Mouse (Mus musculus): ENCODE data around the gene Tlr4. TPM values are rescaled to one million over a fixed set of nuclear protein-coding genes. Genes with fewer than 3 reads are reported as not detected.
A peak's percentile ranks its signal among the peaks of the same experiment; 100 is the strongest.

Gene Tlr4
- 1 to 10 TPM; 2.1 to 2.4 TPM for total RNA-seq (2021)

GRCm38 (mm10) chr4:66827463-66828162 lies at the start of gene Tlr4:
Gene Tlr4 (plus strand): TSS chr4:66827584.
- DNase-seq (ENCODE audit: low spot score in 2 of 2), result peak; percentile 13 to 33
- intact Hi-C loops (cut with DNase I), result no loop called here

DNA sequence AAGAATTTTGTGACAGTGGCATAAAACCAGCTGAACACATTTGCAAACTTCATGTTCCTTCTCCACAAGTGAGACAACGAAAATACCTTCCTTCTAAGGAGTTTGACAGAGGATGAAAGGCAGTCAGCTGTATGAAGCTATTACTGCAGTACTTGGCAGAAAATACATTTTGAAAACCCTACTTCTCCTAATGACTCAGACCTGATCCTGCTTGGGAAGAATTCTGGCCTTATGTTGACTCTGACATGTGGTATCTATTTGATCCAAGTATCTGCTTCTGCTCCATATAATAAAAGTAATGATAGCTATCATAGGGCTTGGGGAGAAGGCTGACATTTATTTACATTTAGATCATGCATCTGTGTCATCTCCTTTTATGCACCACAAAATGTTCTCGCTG lies 33.1 kb upstream of the Tlr4 start:
- DNase-seq (ENCODE audit: low spot score in 2 of 2), result no peak
- intact Hi-C loops (cut with DNase I), result no loop called here

DNA sequence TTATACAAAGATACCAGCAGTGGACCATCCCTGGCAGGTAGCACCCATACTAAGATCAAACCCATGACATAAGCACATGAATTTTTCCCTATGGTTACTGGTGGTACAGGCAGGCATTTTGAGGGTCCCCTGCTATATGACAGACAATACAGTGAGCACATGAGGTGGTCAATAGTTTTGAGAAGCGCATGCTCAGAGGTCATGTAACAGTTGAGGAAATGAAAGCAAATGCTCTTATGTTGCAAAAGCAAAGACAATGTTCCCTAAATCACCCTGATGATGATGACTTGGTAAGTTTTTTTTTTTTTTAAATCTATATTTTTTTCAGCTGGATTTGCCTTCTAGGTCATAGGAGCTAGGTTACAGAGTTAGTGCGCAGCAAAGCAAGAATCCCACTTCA lies 30.7 kb upstream of the Tlr4 start:
- intact Hi-C loops (cut with DNase I), result no loop called here

DNA sequence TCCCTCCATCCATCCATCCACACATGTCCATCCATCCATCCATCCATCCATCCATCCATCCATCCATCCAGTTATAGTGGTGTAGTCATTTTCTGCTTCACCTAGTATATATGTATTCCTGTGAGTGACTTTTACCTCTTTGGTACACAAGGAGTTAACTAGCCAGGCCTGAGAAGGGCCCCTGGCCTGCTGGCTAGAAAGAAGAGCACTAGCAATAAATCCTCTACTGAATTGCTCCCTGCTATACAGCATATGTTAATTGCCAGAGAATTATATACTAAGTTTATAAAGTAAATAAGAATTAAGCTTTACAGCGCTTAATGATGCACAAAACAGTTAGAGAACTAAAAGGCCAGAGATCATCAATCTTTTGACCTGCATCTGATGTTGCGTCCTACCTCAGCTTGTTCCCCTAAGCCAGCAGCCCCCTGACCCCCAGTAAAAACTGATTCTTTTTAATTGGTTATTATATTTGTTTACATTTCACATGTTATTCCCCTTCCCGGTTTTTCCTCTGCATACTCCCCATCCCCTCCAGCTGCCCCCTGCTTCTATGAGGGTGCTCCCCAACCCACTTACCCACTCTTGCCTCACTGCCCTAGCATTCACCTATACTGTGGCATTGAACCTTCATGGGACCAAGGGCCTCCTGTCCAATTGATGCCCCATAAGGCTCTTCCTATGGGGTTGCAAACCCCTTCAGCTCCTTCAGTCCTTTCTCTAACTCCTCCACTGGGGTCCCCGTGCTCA lies 22.7 kb upstream of the Tlr4 start:
- intact Hi-C loops (cut with DNase I), result no loop called here
- DNase-seq (ENCODE audit: low spot score in 2 of 2), result no peak

More for the DNA sequence above, 30.7 kb upstream of the Tlr4 start:
- no peak for DNase-seq (ENCODE audit: low spot score in 2 of 2)

DNA sequence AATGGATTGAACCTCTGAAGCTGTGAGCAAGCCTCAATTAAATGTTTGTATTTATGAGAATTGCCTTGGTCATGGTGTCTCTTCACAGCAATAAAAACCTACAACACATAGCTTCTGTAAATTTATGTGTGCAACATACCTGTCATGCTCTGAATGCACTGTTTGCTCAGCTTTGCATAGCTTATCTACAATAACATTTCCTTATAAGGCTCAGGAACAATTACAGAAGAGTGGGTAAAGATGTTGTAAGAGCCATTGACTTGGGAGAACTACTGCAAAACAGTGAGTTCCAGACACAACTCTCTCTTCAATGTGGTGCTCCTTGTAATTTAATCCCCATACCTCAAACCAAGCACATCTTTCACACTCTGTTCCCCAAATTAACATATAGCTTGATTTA lies 21.6 kb upstream of the Tlr4 start:
- no peak for DNase-seq (ENCODE audit: low spot score in 2 of 2)
- intact Hi-C loops (cut with DNase I), result no loop called here

DNA sequence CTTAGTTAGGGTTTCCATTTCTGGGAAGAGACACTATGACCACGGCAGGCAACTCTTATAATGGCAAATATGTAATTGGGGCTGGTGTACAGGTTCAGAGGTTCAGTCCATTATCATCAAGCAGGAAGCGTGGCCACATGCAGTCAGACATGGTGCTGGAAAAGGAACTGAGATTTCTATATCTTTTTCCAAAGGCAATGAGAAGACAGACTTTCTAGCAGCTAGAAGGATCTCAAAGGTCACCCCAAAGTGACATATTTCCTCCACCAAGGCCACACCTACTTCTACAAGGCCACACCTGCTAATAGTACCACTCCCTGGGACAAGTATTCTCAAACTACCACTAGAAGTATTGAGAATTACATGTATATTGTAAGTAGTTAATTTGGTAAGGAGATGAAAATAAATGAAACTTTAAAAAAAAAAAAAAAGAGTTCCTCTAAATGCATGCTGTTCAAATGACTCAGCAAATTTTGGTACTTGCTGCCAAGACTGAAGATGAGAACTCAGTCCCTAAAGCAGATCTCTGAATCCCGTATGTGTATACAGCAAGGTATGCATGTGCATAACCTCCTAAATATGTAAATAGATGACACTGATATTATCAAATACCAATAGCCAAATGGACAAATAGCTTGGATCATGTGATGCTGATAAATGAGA lies 10.9 kb upstream of the Tlr4 start:
- intact Hi-C loops (cut with DNase I), result no loop called here
- DNase-seq (ENCODE audit: low spot score in 2 of 2), result no peak

- no peak for DNase-seq (ENCODE audit: low spot score in 2 of 2)
- intact Hi-C loops (cut with DNase I), result no loop called here
Measured at GRCm38 (mm10) chr4:66821171-66821570, 6.2 kb upstream of the Tlr4 start.

DNA sequence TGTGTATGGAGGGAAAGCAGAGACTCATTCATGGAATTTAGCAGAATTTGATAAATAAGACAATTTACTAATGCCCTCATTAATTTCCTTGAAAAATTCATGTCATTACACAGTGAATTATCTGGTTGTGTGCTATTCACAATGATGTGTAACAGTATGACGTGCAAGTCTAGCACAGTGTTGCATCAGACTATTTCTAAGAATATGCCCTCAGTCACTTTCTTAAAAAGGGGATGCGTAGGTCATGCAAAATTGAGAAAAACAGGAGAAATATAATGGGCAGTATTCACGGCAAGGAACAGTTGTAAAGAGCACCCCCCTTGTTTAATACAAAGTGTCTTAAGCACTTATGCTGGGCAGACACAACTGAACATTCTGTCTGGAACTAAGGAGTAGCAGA lies 5.6 kb upstream of the Tlr4 start:
- intact Hi-C loops (cut with DNase I), result no loop called here
- DNase-seq (ENCODE audit: low spot score in 2 of 2), result no peak

DNA sequence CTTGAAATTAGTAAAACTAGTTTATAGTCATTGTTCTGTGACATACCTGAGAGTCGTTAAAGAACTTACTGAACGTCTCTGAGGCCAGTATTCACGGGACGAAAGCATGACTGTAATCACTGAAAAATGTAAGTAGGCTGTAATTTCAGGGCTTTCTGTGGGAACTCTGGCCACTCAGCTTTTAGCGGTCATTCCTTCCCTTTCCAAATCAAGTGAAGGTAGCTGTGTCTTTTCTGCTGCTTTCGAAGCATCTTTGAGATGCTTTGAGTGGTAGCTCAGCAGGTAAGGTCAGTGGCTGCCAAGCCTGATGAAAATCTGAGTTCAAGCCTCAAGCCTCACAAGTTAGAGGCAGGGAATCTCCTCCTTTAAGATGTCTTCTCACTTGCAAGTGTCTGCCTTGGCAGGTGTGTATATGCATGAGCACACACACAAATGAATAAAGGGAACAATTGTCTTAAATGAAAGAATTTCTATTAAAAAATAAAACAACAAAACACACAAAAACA lies 832 bp downstream of the Tlr4 start:
- intact Hi-C loops (cut with DNase I), result no loop called here
- no peak for DNase-seq (ENCODE audit: low spot score in 2 of 2)

DNA sequence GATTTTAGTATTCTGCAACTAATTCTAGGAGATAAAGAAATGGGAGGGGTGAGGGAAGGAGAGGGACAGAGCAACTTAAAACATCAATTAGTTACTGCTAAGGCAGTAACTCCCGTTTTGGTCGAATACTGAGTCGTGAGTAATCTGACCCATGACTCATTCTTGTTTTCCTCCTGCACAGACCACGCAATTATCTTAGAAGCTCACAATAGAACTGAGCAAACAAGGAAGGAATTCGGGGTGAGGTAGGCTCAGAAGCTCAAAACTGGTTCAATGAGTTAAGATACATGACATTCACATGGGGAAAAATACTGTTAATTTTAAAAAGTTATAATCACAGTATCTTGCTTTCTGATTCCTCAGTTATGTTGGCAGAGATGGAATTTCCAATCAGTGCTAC lies 1.3 kb downstream of the Tlr4 start:
- DNase-seq (ENCODE audit: low spot score in 2 of 2), result no peak
- intact Hi-C loops (cut with DNase I), result no loop called here

GRCm38 (mm10) chr4:66838071-66838470 lies 10.7 kb downstream of the Tlr4 start:
- intact Hi-C loops (cut with DNase I), result no loop called here
- no peak for DNase-seq (ENCODE audit: low spot score in 2 of 2)

- DNase-seq (ENCODE audit: low spot score in 2 of 2), result no peak
- intact Hi-C loops (cut with DNase I), result no loop called here
Measured at GRCm38 (mm10) chr4:66843255-66843654, 15.9 kb downstream of the Tlr4 start.

GRCm38 (mm10) chr4:66852011-66852410 lies 24.6 kb downstream of the Tlr4 start:
- intact Hi-C loops (cut with DNase I), result no loop called here
- DNase-seq (ENCODE audit: low spot score in 2 of 2), result no peak

DNA sequence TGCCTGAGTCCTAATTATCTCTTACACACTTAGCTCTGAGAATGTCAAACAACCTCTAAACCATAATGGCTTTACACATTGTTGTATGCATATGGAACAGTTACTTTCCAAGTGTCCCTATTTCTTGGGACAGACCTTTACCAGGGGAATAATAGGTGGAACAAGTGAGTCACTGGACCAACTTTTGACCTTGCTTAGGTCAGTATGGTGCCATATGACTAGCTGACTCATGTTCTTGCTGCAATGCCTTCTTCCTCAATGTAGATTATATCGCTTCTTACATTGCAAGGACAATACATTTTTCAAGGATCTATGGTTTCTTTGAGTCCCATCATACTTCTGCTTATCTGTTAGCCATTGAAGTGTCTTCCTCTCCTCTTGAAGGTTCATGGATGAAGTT lies 29.6 kb downstream of the Tlr4 start:
- intact Hi-C loops (cut with DNase I), result no loop called here
- DNase-seq (ENCODE audit: low spot score in 2 of 2), result no peak

GRCm38 (mm10) chr4:66869919-66870318 lies 42.5 kb downstream of the Tlr4 start:
- intact Hi-C loops (cut with DNase I), result no loop called here

GRCm38 (mm10) chr4:66872026-66872425 lies 44.6 kb downstream of the Tlr4 start:
- intact Hi-C loops (cut with DNase I), result no loop called here
- no peak for DNase-seq (ENCODE audit: low spot score in 2 of 2)

More at GRCm38 (mm10) chr4:66869919-66870318, 42.5 kb downstream of the Tlr4 start:
- DNase-seq (ENCODE audit: low spot score in 2 of 2), result no peak

DNA sequence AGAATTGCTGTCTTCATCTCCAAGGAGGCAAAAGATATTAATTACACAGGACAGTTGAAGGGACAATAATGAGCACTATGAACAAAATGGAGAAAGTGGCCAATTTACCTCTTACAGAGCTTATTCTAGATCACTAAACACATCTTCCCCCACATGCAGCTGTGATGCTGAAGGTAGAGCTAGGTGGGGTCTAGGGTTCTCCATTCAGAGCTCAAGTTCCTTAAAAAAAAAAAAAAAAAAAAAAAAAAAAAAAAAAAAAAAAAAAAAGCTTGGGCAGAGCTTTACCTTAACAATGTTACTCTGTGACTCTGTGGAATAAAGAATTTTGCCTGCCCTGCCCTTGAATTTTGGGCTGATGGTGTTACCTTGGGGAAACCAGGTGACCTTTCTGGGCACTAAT lies 46.0 kb downstream of the Tlr4 start:
- no peak for DNase-seq (ENCODE audit: low spot score in 2 of 2)
- intact Hi-C loops (cut with DNase I), result no loop called here

GRCm38 (mm10) chr4:66875751-66876150 lies 48.4 kb downstream of the Tlr4 start:
- no peak for DNase-seq (ENCODE audit: low spot score in 2 of 2)
- intact Hi-C loops (cut with DNase I), result no loop called here

DNA sequence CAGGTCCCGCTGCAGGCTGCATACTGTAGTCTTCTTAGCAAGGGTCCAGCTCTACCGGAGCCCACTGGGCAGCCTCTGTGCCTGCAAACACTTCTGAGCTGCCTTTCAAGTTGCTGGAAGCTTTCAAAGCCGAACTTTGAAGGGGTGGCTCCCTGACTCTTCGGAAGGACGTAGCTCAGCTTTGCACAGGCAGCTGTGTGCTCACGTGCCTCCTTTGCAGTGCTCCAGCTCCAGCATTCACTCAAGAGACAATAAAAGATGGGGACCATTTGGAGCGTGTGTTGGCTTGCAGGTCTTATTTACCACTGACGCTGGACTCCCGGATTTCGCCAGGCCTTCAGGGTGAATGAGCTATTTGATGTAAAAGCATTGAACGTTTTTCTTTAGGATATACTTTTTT lies 50.2 kb downstream of the Tlr4 start:
- no peak for DNase-seq (ENCODE audit: low spot score in 2 of 2)
- intact Hi-C loops (cut with DNase I), result no loop called here

DNA sequence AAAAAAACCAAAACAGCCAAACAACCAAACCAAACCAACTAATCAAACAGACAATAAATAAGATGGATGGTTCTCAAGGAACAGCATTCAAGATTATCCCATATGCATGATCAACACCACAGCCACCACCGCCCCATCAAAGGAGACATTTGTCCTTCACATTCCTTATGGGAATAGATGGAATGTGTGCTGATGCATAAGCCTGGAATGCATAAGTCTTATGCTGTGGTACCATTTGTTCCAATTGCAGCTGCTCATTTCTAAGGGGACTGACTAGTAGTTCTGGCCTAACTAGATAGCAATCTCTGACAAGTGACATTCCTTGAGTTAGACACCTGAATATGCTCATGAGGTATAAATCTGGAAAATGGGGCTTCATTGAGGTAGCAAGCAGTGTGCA lies 54.1 kb downstream of the Tlr4 start:
- intact Hi-C loops (cut with DNase I), result no loop called here

DNA sequence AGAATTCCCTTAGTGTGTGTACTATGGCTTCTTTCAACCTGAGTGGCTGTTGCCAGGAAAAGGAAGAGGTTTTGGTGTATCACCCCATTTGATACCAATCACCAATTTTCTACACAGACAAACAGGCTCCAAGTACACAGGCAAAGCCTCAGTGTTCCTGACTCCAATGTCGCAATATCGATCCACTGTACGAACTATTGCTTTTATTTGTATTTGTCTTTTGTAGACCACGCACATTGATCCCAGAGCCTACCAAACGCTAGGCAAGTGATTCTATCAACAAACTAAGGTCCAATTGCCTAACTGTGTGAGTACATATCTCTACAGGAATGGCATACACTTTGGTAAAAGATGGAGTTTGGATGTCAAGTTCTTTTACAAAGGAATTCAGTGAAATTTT lies 55.9 kb downstream of the Tlr4 start:
- no peak for DNase-seq (ENCODE audit: low spot score in 2 of 2)
- intact Hi-C loops (cut with DNase I), result no loop called here

More for the DNA sequence above, 54.1 kb downstream of the Tlr4 start:
- no peak for DNase-seq (ENCODE audit: low spot score in 2 of 2)

Data from left cerebral cortex, postnatal 36 days (tissue).